In genomic region chr6:55453548-55453947, GRCm38 (mm10) we compare ENCODE assay signal across 8 mouse cellular contexts. TPM values are rescaled to one million over a fixed set of nuclear protein-coding genes. Genes with fewer than 3 reads are reported as not detected.
DNase-seq lines count a peak whose midpoint lies in the region; ATAC-seq lines count a peak whose summit lies in the region.
"Had no signal": no experiment of that assay in that cellular context is flagged by ENCODE, and none has a peak within 500 bp of the region (broad histone marks: within the 10 kb centered on the region; RNA-seq: fewer than 3 reads in every experiment).

No protein-coding gene starts in this region.

- intact Hi-C loops in left cerebral cortex, postnatal 4 days (cut with DNase I), result loop anchor here (5.0 kb wide), 1 partner anchor 61 kb away; no protein-coding TSS in a partner anchor

- peaks cover 7% of the 10 kb centered on the region; the same call in 1 of the 2 replicates for H3K4me1 ChIP-seq in stomach, embryonic 15.5 days

- 17% methylated on average over 1 of the region's 1 CpGs for WGBS in stomach, embryonic 15.5 days

- no peak overlapping the region for H3K27ac ChIP-seq in stomach, embryonic 15.5 days

- peak overlapping the region; percentile 51; the same call in 1 of the 2 replicates for H3K4me3 ChIP-seq in stomach, embryonic 15.5 days (replicated peaks)
- H3K4me3 ChIP-seq: megakaryocyte, embryonic 14.5 days had no signal

- peak; percentile 62 for DNase-seq in left cerebral cortex, postnatal 4 days
- DNase-seq in left cerebral cortex, adult 8-10 months (ENCODE audit: low spot score in 2 of 2), result no peak
- peak; percentile 54 to 62 for DNase-seq in cerebellum, postnatal 25 days
- peak; percentile 49 for DNase-seq in heart, postnatal 4 days
- DNase-seq in frontal cortex, postnatal 36 days (ENCODE audit: low spot score in 2 of 2), result no peak
- no peak for DNase-seq in frontal cortex, postnatal 10 days (ENCODE audit: low spot score in 2 of 2)

- peak overlapping the region; percentile 86 for H3K4me2 ChIP-seq in stomach, embryonic 15.5 days

- ATAC-seq in stomach, embryonic 15.5 days (ENCODE audit: insufficient read depth, low FRiP score, low read depth), result no peak

- H3K9me3 ChIP-seq in stomach, embryonic 15.5 days, result no peaks in the 10 kb centered on the region
- H3K9me3 ChIP-seq: megakaryocyte, embryonic 14.5 days had no signal

- peaks cover 37% of the 10 kb centered on the region for H3K27me3 ChIP-seq in stomach, embryonic 15.5 days (replicated peaks)

- no peaks in the 10 kb centered on the region for H3K36me3 ChIP-seq in stomach, embryonic 15.5 days

- no peak overlapping the region for H3K9ac ChIP-seq in stomach, embryonic 15.5 days

RNA-seq across cellular contexts. Expression of gene Adcyap1r1, which starts 1.8 kb away (rescaled TPM):
- total RNA-seq in left cerebral cortex, postnatal 4 days (2021), result 100 to 1,000 TPM; 112 to 131 TPM
- total RNA-seq in left cerebral cortex, adult 8-10 months (2022), result 100 to 1,000 TPM; 119 to 131 (median 123) TPM
- total RNA-seq in heart, postnatal 4 days (2021), result 10 to 100 TPM in 1 of 2 experiments, 1 to 10 TPM in 1; 8.6 to 11.9 TPM
- 7.6 and 8.5 TPM in 2 replicates for polyA plus RNA-seq in stomach, embryonic 15.5 days (2015; fragmentation: Nextera tagmentation; extraction: Ambion mirVana)

Comparison
In these comparisons a context has a peak if more than half of its experiments do, and no peak if none do; other contexts are left out.
1. DNase-seq: peak in left cerebral cortex, postnatal 4 days (single experiment), cerebellum, postnatal 25 days (2 of 2) and heart, postnatal 4 days (single experiment); none in left cerebral cortex, adult 8-10 months (0 of 2), frontal cortex, postnatal 36 days (0 of 2) and frontal cortex, postnatal 10 days (0 of 2).
2. RNA of gene Adcyap1r1, which starts 1.8 kb away (total RNA-seq): 112 to 131 TPM in left cerebral cortex, postnatal 4 days and 119 to 131 TPM in left cerebral cortex, adult 8-10 months; 8.6 to 11.9 TPM in heart, postnatal 4 days; every median in the first group is over 4 times any median in the second.